Mouse (Mus musculus) adrenal gland (tissue): ENCODE measurements around the gene Dnah2.
"Not testable (repeated sequence)": the region's sequence is repeated elsewhere in the genome, so short reads cannot be mapped to it uniquely, and the experiment has no call there.

Experiments used
- intact Hi-C: fragments of 180-260 bp; cut with DNase I; formaldehyde crosslinking; loops from one replicate; pipeline ENCODE4 v1.15.1; 2025

Gene Dnah2

GRCm38 (mm10) chr11:69565131-69565530 lies 16.2 kb upstream of the Dnah2 start:
- intact Hi-C loops, result no loop called here

GRCm38 (mm10) chr11:69564391-69564790 lies 15.5 kb upstream of the Dnah2 start:
- intact Hi-C loops, result no loop called here

- intact Hi-C loops, result no loop called here
Observed at GRCm38 (mm10) chr11:69563373-69563772, 14.5 kb upstream of the Dnah2 start.

GRCm38 (mm10) chr11:69560896-69561854 lies 12.3 kb upstream of the Dnah2 start:
- intact Hi-C loops, result no loop called here

- intact Hi-C loops, result no loop called here
Observed at GRCm38 (mm10) chr11:69559851-69560765, 11.2 kb upstream of the Dnah2 start, which contains the start of gene Efnb3. TSS of gene Efnb3 (minus strand) at chr11:69560205.

- intact Hi-C loops, result no loop called here
Observed at GRCm38 (mm10) chr11:69559183-69559582, 10.3 kb upstream of the Dnah2 start.

DNA sequence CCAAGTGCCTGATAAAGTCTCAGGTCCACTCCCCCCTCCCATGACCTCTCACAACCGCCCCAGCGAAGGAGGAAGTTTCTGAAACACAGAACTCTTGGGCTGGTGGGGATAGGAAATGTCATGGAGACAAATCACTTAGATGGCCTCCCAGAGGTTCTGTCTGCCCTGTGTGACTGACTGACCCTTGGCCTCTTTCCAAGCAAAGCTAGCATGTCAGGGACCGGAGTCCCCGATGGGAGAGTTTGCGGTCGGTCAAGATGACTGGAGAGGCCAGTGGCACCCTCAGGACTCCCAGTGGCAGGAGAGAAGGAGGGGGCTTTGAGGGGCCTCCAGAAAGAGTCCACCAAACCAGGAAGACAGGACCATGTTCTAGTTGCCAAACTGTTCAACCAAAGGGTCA lies 9.8 kb upstream of the Dnah2 start:
- intact Hi-C loops, result no loop called here

DNA sequence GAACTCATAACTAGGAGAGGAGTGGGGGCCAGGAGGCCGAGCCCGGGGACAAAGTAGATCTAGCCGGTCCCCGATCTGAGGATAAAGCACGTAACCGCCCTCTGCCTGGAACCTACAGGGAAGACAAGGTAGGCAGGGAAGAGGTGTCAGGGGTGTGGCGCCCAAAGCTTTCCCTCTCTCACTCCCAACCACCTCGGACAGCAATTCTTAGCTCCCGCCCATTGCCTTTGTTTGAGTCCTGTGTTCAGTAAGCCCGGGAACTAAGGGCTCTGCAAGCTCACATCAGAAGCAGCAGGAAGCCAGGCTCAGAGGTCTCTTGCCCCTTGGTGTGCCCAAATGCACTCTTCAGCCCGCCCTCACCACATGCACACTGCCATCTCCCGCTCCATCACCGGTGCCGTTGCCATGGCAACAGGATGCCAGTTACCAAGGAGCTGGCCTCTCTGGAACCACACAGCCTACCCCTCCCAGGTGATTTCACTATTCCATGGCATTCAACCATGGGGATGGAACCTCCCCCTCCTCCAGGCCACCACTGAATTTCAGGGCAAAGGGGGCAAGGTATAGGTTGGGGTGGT lies 8.6 kb upstream of the Dnah2 start:
- intact Hi-C loops, result no loop called here

DNA sequence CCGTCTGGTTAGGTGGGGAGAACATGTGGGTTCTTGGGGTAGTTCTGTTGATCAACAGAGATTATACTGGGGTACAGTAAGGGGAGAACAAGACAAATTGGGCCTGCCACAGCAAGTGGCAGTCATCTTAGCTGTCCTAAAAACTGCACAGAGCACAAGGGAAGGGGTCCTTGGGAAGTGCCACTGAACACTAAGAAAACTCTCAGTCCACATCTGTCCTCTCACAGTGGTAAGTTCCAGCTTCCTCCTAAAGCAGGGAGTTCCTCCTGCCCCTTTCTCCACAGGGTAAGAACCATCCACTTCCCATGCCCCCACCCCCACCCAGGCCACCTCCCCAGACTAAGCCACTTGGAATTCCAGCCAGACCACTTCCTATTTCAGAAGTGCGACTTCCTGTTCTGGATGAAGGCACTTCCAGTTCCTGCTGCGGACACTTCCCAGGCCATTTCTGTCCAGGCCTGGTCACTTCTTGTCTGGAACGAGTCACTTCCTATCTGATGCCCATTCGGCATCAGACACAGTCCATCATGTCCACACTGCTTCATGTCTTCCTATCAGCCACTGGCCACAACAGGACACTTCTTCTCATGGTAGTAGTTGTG lies 5.7 kb upstream of the Dnah2 start:
- intact Hi-C loops, result no loop called here

DNA sequence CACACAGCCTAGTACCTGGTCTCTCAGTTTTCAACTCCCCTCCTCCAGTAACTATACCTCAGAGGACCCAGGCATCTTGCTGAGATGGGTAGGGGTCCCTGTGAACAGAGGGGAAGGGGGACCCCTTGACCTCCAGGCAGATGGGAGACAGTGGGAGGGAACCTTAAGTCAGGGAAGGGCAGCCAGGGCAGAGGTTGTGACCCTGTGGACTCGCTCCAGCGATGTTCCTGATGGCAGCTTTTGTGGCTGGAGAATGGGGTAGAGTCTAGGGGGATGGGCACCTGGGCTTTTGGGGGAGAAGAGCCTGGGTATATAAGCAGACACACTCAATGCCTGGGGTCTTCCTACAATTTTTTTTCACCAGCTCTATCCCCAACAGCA lies 4.4 kb upstream of the Dnah2 start:
- intact Hi-C loops, result no loop called here

DNA sequence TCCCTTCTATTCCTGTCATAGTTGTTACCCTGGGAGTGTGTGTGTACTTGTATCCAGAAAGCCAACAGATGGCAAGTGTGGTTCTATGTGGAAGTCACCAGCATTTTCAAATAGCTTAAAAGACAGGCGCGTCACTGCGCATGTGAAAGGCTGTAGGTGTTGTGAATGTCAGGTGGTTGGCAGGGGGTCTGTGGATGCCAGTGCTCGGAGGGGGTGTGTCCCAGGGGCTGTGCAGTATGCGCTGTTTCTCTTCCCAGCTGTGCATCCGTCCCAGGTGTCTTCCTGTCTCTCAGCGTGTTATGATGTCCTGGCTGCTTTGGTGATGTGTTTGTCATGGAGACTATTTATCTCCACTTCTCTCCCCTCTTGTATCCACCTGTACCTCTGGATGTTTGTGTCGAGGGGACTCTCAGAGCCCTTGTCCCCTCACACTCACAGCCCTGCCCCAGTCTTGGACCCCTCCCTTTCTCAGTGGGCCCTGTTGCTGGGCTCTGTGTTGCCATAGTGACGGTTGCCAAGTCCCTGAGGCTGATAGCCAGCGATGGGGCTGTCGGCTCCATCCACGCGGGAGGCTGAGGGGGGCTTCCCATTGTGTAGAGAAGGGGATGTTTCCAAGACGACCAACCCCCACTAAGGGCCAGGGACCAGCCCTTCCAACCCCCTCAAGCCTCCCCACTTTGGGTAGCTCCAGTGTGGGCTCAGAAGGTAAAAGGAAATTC lies 3.9 kb upstream of the Dnah2 start:
- intact Hi-C loops, result no loop called here

- intact Hi-C loops, result no loop called here
Observed at GRCm38 (mm10) chr11:69551310-69551709, 2.4 kb upstream of the Dnah2 start.

- intact Hi-C loops, result loop anchor here (5.0 kb wide), 1 partner anchor 65 kb away; no protein-coding TSS in a partner anchor
Observed at GRCm38 (mm10) chr11:69547071-69547470, 1.8 kb downstream of the Dnah2 start.

DNA sequence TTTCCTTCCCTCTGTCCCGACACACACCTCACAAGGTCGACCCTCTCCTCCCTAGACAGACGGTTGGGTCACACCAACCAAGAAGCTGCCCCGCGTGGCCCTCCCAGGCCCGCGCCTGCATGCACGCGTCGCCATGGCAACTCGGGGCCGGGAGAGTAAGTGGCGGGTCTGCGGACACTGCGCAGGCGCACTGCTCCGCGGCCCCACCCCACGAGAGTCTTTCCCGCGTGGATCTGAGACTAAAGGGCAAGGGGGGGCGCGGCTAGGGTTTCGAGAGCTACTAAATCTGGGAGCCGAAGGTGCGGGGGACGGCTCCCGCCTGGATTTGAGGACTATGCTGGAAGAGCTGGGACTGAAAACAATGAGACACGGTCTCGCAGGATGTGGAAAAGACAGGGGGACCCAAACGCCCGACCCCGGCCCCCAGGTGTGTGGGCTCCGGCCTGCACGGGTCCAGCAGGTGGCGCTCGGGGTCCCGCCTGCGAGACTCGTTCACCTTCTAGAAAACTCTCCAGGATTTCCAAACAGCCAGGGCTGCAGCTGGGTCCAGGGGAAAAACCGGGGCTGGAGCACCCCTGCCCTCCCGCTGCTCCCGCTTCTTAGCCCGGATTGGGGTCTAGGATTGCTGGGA lies 2.4 kb downstream of the Dnah2 start:
- intact Hi-C loops, result loop anchor here (5.0 kb wide), 1 partner anchor 66 kb away; no protein-coding TSS in a partner anchor

GRCm38 (mm10) chr11:69545957-69546356 lies 3.0 kb downstream of the Dnah2 start:
- intact Hi-C loops, result loop anchor here (5.0 kb wide), 1 partner anchor 66 kb away; no protein-coding TSS in a partner anchor

- intact Hi-C loops, result no loop called here
Observed at GRCm38 (mm10) chr11:69543598-69543997, 5.3 kb downstream of the Dnah2 start.

DNA sequence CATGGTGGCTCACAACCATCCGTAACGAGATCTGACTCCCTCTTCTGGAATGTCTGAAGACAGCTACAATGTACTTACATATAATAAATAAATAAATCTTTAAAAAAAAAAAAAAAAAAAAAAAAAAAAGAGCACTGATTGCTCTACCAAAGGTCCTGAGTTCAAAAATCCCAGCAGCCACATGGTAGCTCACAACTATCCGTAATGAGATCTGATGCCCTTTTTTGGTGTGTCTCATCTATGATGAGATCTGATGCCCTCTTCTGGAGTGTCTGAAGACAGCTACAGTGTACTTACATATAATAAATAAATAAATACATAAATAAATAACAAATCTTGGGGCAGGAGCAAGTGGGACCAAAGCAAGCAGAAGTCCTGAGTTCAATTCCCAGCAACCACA lies 7.2 kb downstream of the Dnah2 start:
- intact Hi-C loops, result not testable (repeated sequence)

- intact Hi-C loops, result no loop called here
Observed at GRCm38 (mm10) chr11:69540700-69541099, 8.2 kb downstream of the Dnah2 start.

- intact Hi-C loops, result no loop called here
Observed at GRCm38 (mm10) chr11:69534990-69535389, 13.9 kb downstream of the Dnah2 start.
